Mouse (Mus musculus) bone marrow, adult 2 months (tissue): ENCODE data around the gene Aco1. TPM values are rescaled to one million over a fixed set of nuclear protein-coding genes. Genes with fewer than 3 reads are reported as not detected.

Source experiments
- H3K27ac ChIP-seq: fragments of 200-500 bp; 2 replicates; pipeline ENCODE4 v1.5.1; 2012; ENCODE audit warnings: low read depth, mild to moderate bottlenecking, control low read depth, inconsistent platforms, low read length; ENCODE audit not compliant: control insufficient read depth, poor library complexity, insufficient read depth
- H3K4me1 ChIP-seq: fragments of 200-500 bp; 2 replicates; pipeline ENCODE4 v1.6.1; 2011; ENCODE audit warnings: low read length; ENCODE audit not compliant: control insufficient read depth, insufficient read depth
- H3K4me3 ChIP-seq: fragments of 200-500 bp; replicated peaks from 2 replicates; pipeline ENCODE3; 2011; ENCODE audit warnings: mild to moderate bottlenecking, low read depth, low read length, control low read depth; ENCODE audit not compliant: control insufficient read depth
- CTCF ChIP-seq: fragments of 200-500 bp; IDR thresholded peaks from 2 replicates; pipeline ENCODE4 v1.5.1; 2011; ENCODE audit warnings: low read length, control low read depth; ENCODE audit not compliant: control insufficient read depth, insufficient read depth
- POLR2A ChIP-seq: fragments of 200-500 bp; IDR thresholded peaks from 2 replicates; pipeline ENCODE4 v1.6.1; 2011; ENCODE audit warnings: low read depth, mild to moderate bottlenecking, control low read depth, low read length, borderline replicate concordance; ENCODE audit not compliant: control insufficient read depth
- WGBS: fragments of 180-500 bp; shearing (Covaris S2); methylation state at CpG from one replicate; pipeline ENCODE4 v1.1.7; 2018; 5-methylcytosine and 5-hydroxymethylcytosine counted together
- polyA plus RNA-seq: library from polyadenylated mRNA; stranded (reverse); fragments of >200 nt; gene quantifications from 2 replicates; pipeline ENCODE4 v1.2.4, GENCODE M21; 2011; ENCODE audit warnings: low replicate concordance; ENCODE audit not compliant: missing spikeins, insufficient read depth, insufficient read length

Aco1 gene
- polyA plus RNA-seq, 1 experiment = 15.7 TPM

GRCm38 (mm10) chr4:40217910-40218309, 75.0 kb downstream of the Aco1 start:
- 58% methylated on average over 3 of the region's 3 CpGs for WGBS
- Histone ChIP-seq H3K4me1 (no peaks in the 10 kb centered on the region), H3K4me3 (no peak overlapping the region), H3K27ac (no peak overlapping the region)
- TF ChIP-seq CTCF (0 out of 2 replicates have a peak, but pooled peaks have one; percentile 12), POLR2A (no peak)

DNA sequence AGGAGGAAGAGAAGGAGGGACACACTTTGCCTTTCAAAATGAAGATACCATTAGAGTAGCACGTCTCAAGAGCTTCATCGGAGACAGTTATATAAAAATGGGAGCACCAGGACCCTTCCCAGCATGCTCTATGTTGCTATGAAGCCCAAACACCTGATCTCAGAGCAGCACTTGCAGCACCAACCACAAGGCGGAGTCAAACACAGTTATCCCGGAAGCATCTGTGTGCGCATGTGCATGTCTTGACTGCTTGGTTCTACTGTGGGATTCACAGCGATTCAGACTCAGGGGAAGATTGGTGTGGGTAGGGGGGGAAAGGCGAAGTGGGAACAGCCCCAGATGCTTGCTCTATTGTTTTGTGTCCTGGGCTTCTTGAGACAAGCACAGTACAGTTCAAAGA, 75.5 kb downstream of the Aco1 start:
- Histone ChIP-seq H3K4me1 (no peaks in the 10 kb centered on the region), H3K4me3 (no peak overlapping the region), H3K27ac (no peak overlapping the region)
- WGBS = 66% methylated on average over 7 of the region's 7 CpGs
- TF ChIP-seq CTCF (peak; percentile 63), POLR2A (no peak)

DNA sequence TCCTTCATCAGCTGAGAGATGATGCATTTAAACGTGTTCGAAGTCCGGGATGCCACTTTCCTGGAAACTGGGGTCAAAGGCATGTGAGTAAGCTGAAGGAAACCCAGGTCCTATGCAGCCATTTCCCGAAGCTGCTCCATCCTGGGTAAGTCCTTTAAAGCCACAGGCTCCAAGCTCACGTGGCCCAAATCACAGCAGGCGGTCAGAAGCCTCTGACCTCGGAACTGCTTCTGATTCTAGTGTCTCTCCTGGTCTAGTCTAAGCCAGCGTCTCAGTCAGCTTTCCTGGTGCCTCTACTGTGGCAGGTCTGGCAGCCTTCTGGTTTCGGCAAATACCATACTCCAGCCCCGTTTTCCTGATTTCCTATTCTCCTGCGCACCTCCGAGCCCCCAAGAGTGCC, 77.6 kb downstream of the Aco1 start:
- Histone ChIP-seq H3K27ac (no peak overlapping the region), H3K4me3 (no peak overlapping the region), H3K4me1 (no peaks in the 10 kb centered on the region)
- no peak for TF ChIP-seq POLR2A
- no peak for TF ChIP-seq CTCF
- WGBS = 87% methylated on average over 12 of the region's 12 CpGs

GRCm38 (mm10) chr4:40221004-40221760, 78.3 kb downstream of the Aco1 start:
- no peak overlapping the region for H3K4me3 ChIP-seq
- WGBS = 83% methylated on average over 14 of the region's 14 CpGs
- H3K4me1 ChIP-seq = no peaks in the 10 kb centered on the region
- TF ChIP-seq CTCF = no peak
- H3K27ac ChIP-seq = no peak overlapping the region

DNA sequence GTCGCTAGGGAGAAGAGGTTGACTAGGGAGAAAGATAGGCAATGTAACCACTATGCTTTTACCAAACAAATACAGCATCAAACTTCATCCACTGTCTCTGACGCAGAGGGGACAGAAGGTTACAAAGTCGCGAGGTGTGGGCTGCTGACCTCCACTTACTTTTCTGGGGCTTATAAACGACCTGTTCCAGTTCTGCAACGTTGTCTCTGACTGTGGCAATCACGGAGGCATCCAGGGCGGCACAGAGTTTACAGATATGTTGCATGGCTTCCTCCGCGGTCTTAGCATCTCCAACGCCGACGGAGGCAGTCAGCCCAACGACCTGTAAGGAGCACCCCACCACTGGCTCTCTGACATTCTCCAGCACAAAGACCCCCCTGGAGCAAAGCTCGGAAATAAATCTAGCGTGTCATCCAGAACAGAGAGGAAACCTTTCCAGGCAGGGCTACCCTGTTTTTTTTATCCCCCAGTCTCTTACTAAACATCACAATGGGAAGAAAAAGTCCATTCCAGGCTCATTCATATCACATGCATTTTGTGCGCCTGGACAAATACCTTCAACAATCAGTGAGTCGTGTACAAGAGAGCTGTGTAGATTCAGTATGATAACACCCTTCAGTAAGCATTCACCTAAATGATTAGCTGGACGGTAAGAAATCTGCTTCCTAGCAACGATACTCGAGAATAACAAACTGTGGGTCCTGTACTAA, 79.2 kb downstream of the Aco1 start:
- WGBS = 83% methylated on average over 21 of the region's 21 CpGs
- Histone ChIP-seq H3K4me3 (no peak overlapping the region), H3K4me1 (no peaks in the 10 kb centered on the region), H3K27ac (no peak overlapping the region)
- no peak for TF ChIP-seq CTCF
- TF ChIP-seq POLR2A = no peak

GRCm38 (mm10) chr4:40226095-40226494, 83.2 kb downstream of the Aco1 start:
- TF ChIP-seq POLR2A (no peak), CTCF (no peak)
- Histone ChIP-seq H3K4me1 (no peaks in the 10 kb centered on the region), H3K4me3 (no peak overlapping the region), H3K27ac (no peak overlapping the region)
- WGBS = 84% methylated on average over 5 of the region's 5 CpGs

DNA sequence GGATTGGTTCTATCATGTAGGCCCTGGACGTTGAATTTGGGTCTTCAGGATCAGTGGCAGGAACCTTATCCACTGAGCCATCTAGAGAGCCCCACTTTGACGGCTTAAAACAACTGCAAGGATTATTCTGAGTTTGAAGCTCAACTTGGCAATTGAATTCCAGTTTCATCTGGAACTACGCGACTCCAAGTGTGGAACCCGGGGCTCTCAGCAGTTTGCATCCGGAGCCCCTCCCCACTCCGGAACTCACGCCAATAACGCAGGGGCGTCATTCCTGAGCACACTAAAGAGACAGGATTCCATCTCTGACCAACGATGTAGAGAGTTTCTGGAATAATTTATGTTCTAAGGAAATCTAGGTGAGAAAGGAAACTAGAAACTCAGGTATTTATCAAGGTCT, 84.2 kb downstream of the Aco1 start:
- H3K4me1 ChIP-seq = no peaks in the 10 kb centered on the region
- no peak overlapping the region for H3K27ac ChIP-seq
- TF ChIP-seq POLR2A (no peak), CTCF (no peak)
- WGBS = 89% methylated on average over 11 of the region's 11 CpGs
- H3K4me3 ChIP-seq = no peak overlapping the region

GRCm38 (mm10) chr4:40227886-40228285, 85.0 kb downstream of the Aco1 start:
- H3K4me3 ChIP-seq = no peak overlapping the region

More at GRCm38 (mm10) chr4:40227886-40228285, 85.0 kb downstream of the Aco1 start:
- H3K4me1 ChIP-seq = no peaks in the 10 kb centered on the region
- WGBS = 90% methylated on average over 7 of the region's 7 CpGs
- no peak overlapping the region for H3K27ac ChIP-seq
- no peak for TF ChIP-seq CTCF
- no peak for TF ChIP-seq POLR2A
